In genomic region chr4:48155864-48156263, GRCm38 (mm10) we compare ENCODE assay signal across 17 mouse cellular contexts. TPM values are rescaled to one million over a fixed set of nuclear protein-coding genes. Genes with fewer than 3 reads are reported as not detected.
DNase-seq lines count a peak whose midpoint lies in the region; ATAC-seq and TF ChIP-seq lines count a peak whose summit lies in the region.
"Had no signal": no experiment of that assay in that cellular context is flagged by ENCODE, and none has a peak within 500 bp of the region (broad histone marks: within the 10 kb centered on the region; RNA-seq: fewer than 3 reads in every experiment).

No protein-coding gene starts in this region.

- H3K9me3 ChIP-seq in liver, embryonic 16.5 days (replicated peaks; ENCODE audit: control insufficient read depth, low read length): no peaks in the 10 kb centered on the region
- H3K9me3 ChIP-seq in forebrain, embryonic 15.5 days: no peaks in the 10 kb centered on the region
- no peaks in the 10 kb centered on the region for H3K9me3 ChIP-seq in hindbrain, postnatal 0 days (ENCODE audit: low read length)
- H3K9me3 ChIP-seq: hindbrain, embryonic 10.5 days; intestine, embryonic 15.5 days; limb, embryonic 12.5 days; midbrain, embryonic 10.5 days had no signal

- no peak for TF ChIP-seq CTCF in hindbrain, postnatal 0 days (IDR thresholded peaks at IDR 0.05; ENCODE audit: low read depth)

- WGBS in liver, embryonic 16.5 days (ENCODE audit: insufficient replicate concordance): 78% methylated on average over 1 of the region's 1 CpGs
- 59% methylated on average over 1 of the region's 1 CpGs for WGBS in forebrain, embryonic 15.5 days
- WGBS in hindbrain, postnatal 0 days: 60% methylated on average over 1 of the region's 1 CpGs

- no peak overlapping the region for H3K4me2 ChIP-seq in liver, embryonic 16.5 days (ENCODE audit: low read depth, low read length)
- H3K4me2 ChIP-seq in forebrain, embryonic 15.5 days (replicated peaks): no peak overlapping the region
- H3K4me2 ChIP-seq in hindbrain, postnatal 0 days (ENCODE audit: low read depth, low read length): no peak overlapping the region
- H3K4me2 ChIP-seq: intestine, embryonic 15.5 days; limb, embryonic 12.5 days had no signal

- H3K4me1 ChIP-seq in liver, embryonic 16.5 days (ENCODE audit: control insufficient read depth, low read depth, low read length): peaks cover 9% of the 10 kb centered on the region
- no peaks in the 10 kb centered on the region for H3K4me1 ChIP-seq in forebrain, embryonic 15.5 days
- no peaks in the 10 kb centered on the region for H3K4me1 ChIP-seq in hindbrain, postnatal 0 days (ENCODE audit: insufficient read depth, low read length)
- H3K4me1 ChIP-seq: hindbrain, embryonic 10.5 days; intestine, embryonic 15.5 days; limb, embryonic 12.5 days; midbrain, embryonic 10.5 days had no signal

- H3K27me3 ChIP-seq in liver, embryonic 16.5 days (ENCODE audit: control insufficient read depth, insufficient read depth, low read depth, low read length): no peaks in the 10 kb centered on the region
- H3K27me3 ChIP-seq in forebrain, embryonic 15.5 days: no peaks in the 10 kb centered on the region
- H3K27me3 ChIP-seq in hindbrain, postnatal 0 days (ENCODE audit: insufficient read depth, low read length): no peaks in the 10 kb centered on the region
- H3K27me3 ChIP-seq: intestine, embryonic 15.5 days; limb, embryonic 12.5 days had no signal

- H3K36me3 ChIP-seq in liver, embryonic 16.5 days (ENCODE audit: control insufficient read depth, insufficient read depth): 0 out of 2 replicates have a peak, but pooled peaks cover 2% of the 10 kb centered on the region
- no peaks in the 10 kb centered on the region for H3K36me3 ChIP-seq in forebrain, embryonic 15.5 days
- H3K36me3 ChIP-seq in hindbrain, postnatal 0 days (ENCODE audit: insufficient read depth, low read length): peaks cover 5% of the 10 kb centered on the region; the same call in 1 of the 2 replicates
- H3K36me3 ChIP-seq: intestine, embryonic 15.5 days; midbrain, embryonic 10.5 days had no signal

- peak; percentile 91 for ATAC-seq in liver, embryonic 16.5 days (ENCODE audit: low read depth)
- ATAC-seq in megakaryocyte-erythroid progenitor cell, adult 5-6 weeks (replicated peaks; ENCODE audit: low FRiP score, low TSS enrichment, poor library complexity, severe bottlenecking): peak; percentile 90
- no peak for ATAC-seq in forebrain, embryonic 15.5 days (replicated peaks)
- ATAC-seq in hindbrain, postnatal 0 days: no peak
- ATAC-seq: forebrain, embryonic 16.5 days; intestine, embryonic 15.5 days had no signal

- peak; percentile 26 to 39 for DNase-seq in lung, adult 18-20 months
- no peak for DNase-seq in lung, postnatal 4 days
- peak; percentile 65 for DNase-seq in c-Kit-positive CD71-positive TER-119-positive erythroid progenitor cells, embryonic 14.5 days (ENCODE audit: low spot score)
- DNase-seq in hindbrain, postnatal 0 days (ENCODE audit: low spot score): no peak
- no peak for DNase-seq in gastrocnemius, postnatal 10 days
- DNase-seq: adrenal gland, postnatal 36 days; cerebellum, adult 11-12 months; kidney, postnatal 25 days; layer of hippocampus, postnatal 36 days had no signal

- no peak overlapping the region for H3K9ac ChIP-seq in liver, embryonic 16.5 days (ENCODE audit: low read depth, low read length)
- H3K9ac ChIP-seq in forebrain, embryonic 15.5 days (replicated peaks): no peak overlapping the region
- H3K9ac ChIP-seq in hindbrain, postnatal 0 days (replicated peaks; ENCODE audit: low read length): no peak overlapping the region
- H3K9ac ChIP-seq: intestine, embryonic 15.5 days; limb, embryonic 12.5 days had no signal

- H3K4me3 ChIP-seq in liver, embryonic 16.5 days (ENCODE audit: low read depth, low read length): no peak overlapping the region
- H3K4me3 ChIP-seq in forebrain, embryonic 15.5 days: no peak overlapping the region
- H3K4me3 ChIP-seq in hindbrain, postnatal 0 days (ENCODE audit: low read length): no peak overlapping the region
- H3K4me3 ChIP-seq: hindbrain, embryonic 10.5 days; intestine, embryonic 15.5 days; limb, embryonic 12.5 days; midbrain, embryonic 10.5 days had no signal

- no peak overlapping the region for H3K27ac ChIP-seq in liver, embryonic 16.5 days (ENCODE audit: low read length)
- no peak overlapping the region for H3K27ac ChIP-seq in forebrain, embryonic 15.5 days (replicated peaks)
- H3K27ac ChIP-seq in hindbrain, postnatal 0 days: no peak overlapping the region
- H3K27ac ChIP-seq: hindbrain, embryonic 10.5 days; intestine, embryonic 15.5 days; limb, embryonic 12.5 days; midbrain, embryonic 10.5 days had no signal

RNA-seq across cellular contexts. Expression of gene Stx17, which starts 31.1 kb away (rescaled TPM):
- polyA plus RNA-seq in liver, embryonic 16.5 days (2015; fragmentation: Nextera tagmentation; extraction: Ambion mirVana): 14.5 and 15.9 TPM in 2 replicates
- 16.3 and 22.8 TPM in 2 replicates for total RNA-seq in megakaryocyte-erythroid progenitor cell, adult 5-6 weeks (2014; fragmentation: Nextera tagmentation)
- 25.6 and 35.5 TPM in 2 replicates for total RNA-seq in megakaryocyte-erythroid progenitor cell, adult 5-6 weeks (2017)
- 19.1 and 20.5 TPM in 2 replicates for polyA plus RNA-seq in forebrain, embryonic 15.5 days (2015; fragmentation: Nextera tagmentation; extraction: Ambion mirVana)
- 15.6 and 23.0 TPM in 2 replicates for total RNA-seq in hindbrain, postnatal 0 days (2014; rRNA removed)
- 25.4 and 27.7 TPM in 2 replicates for polyA plus RNA-seq in hindbrain, postnatal 0 days (2015; fragmentation: Nextera tagmentation; extraction: Ambion mirVana)
- 10 to 100 TPM; 29.1 to 31.2 TPM for total RNA-seq in gastrocnemius, postnatal 10 days (2021)

Comparison
In these comparisons a context has a peak if more than half of its experiments do, and no peak if none do; other contexts are left out.
1. DNase-seq: peak in lung, adult 18-20 months (2 of 2) and c-Kit-positive CD71-positive TER-119-positive erythroid progenitor cells, embryonic 14.5 days (single experiment); none in lung, postnatal 4 days (0 of 2), hindbrain, postnatal 0 days (single experiment) and gastrocnemius, postnatal 10 days (single experiment).
2. ATAC-seq: peak in liver, embryonic 16.5 days (single experiment) and megakaryocyte-erythroid progenitor cell, adult 5-6 weeks (single experiment); none in forebrain, embryonic 15.5 days (single experiment) and hindbrain, postnatal 0 days (single experiment).